Mouse (Mus musculus): ENCODE measurements around the gene Magi1.

GRCm38 (mm10) chr6:94176705-94177104, 107.0 kb downstream of the Magi1 start:
- TF ChIP-seq POLR2A (IDR thresholded peaks at IDR 0.05; ENCODE audit: control insufficient read depth, extremely low read depth, insufficient read depth, low read length, poor library complexity) = no peak
- no peak for TF ChIP-seq CTCF (IDR thresholded peaks at IDR 0.05; ENCODE audit: borderline replicate concordance, control insufficient read depth, extremely low read depth, insufficient read depth, low read length, poor library complexity)

Measured in thymus, adult 2 months (tissue).